8 mouse cellular contexts compared by ENCODE assay signal in genomic region chr10:116473071-116473758, GRCm38 (mm10). TPM values are rescaled to one million over a fixed set of nuclear protein-coding genes. Genes with fewer than 3 reads are reported as not detected.
DNase-seq lines count a peak whose midpoint lies in the region; ATAC-seq and TF ChIP-seq lines count a peak whose summit lies in the region.

No protein-coding gene starts in this region.

- peak; percentile 45 for ATAC-seq in heart, embryonic 11.5 days (replicated peaks; ENCODE audit: insufficient number of reproducible peaks, low FRiP score, low TSS enrichment)
- peak; percentile 44 for ATAC-seq in liver, embryonic 11.5 days (replicated peaks; ENCODE audit: low FRiP score)

- H3K27ac ChIP-seq in heart, embryonic 11.5 days (ENCODE audit: low read depth, low read length): peak overlapping the region; percentile 29; the same call in 1 of the 2 replicates
- H3K27ac ChIP-seq in embryonic fibroblast, embryonic 13.5 days (ENCODE audit: insufficient read depth, low read length): no peak overlapping the region
- no peak overlapping the region for H3K27ac ChIP-seq in liver, embryonic 11.5 days (ENCODE audit: low read depth, low read length)

- peak overlapping the region; percentile 80 for H3K9ac ChIP-seq in heart, embryonic 11.5 days (ENCODE audit: low read depth, low read length)
- H3K9ac ChIP-seq in liver, embryonic 11.5 days (ENCODE audit: low read depth, low read length): peak overlapping the region; percentile 52

- H3K4me3 ChIP-seq in heart, embryonic 11.5 days (ENCODE audit: low read depth, low read length): peak overlapping the region; percentile 72
- peak overlapping the region; percentile 46 for H3K4me3 ChIP-seq in embryonic fibroblast, embryonic 13.5 days (ENCODE audit: insufficient read depth, low read length)
- H3K4me3 ChIP-seq in liver, embryonic 11.5 days (ENCODE audit: low read depth, low read length): peak overlapping the region; percentile 66

- under 1% methylated on average over 51 of the region's 78 CpGs for WGBS in heart, embryonic 11.5 days (ENCODE audit: insufficient replicate concordance)
- WGBS in liver, embryonic 11.5 days: under 1% methylated on average over 53 of the region's 78 CpGs

- no peaks in the 10 kb centered on the region for H3K9me3 ChIP-seq in heart, embryonic 11.5 days (replicated peaks; ENCODE audit: control insufficient read depth, low read length)
- 0 out of 2 replicates have a peak, but pooled peaks cover 3% of the 10 kb centered on the region for H3K9me3 ChIP-seq in liver, embryonic 11.5 days (ENCODE audit: control insufficient read depth, low read length)

- no peak for DNase-seq in heart, adult 9 months (ENCODE audit: low spot score in 2 of 2)
- peak; percentile 16 for DNase-seq in adrenal gland, postnatal 25 days
- peak; percentile 78 for DNase-seq in induced T-regulatory cell, adult 2 months (ENCODE audit: low read depth)
- peak; percentile 66 for DNase-seq in liver, embryonic 11.5 days (ENCODE audit: low spot score)
- peak; percentile 85 for DNase-seq in naive thymus-derived CD4-positive, alpha-beta T cell, adult 2 months (ENCODE audit: low read depth)
- DNase-seq in thymus, postnatal 0 days (ENCODE audit: low spot score): peak; percentile 86

- TF ChIP-seq CTCF in embryonic fibroblast, embryonic 13.5 days (IDR thresholded peaks at IDR 0.05; ENCODE audit: borderline replicate concordance, insufficient read depth, low read length): no peak

- H3K27me3 ChIP-seq in heart, embryonic 11.5 days (ENCODE audit: control insufficient read depth, insufficient read depth, low read length): 0 out of 2 replicates have a peak, but pooled peaks cover 2% of the 10 kb centered on the region
- peaks cover 51% of the 10 kb centered on the region for H3K27me3 ChIP-seq in liver, embryonic 11.5 days (replicated peaks; ENCODE audit: control insufficient read depth, insufficient read depth, low read length)

- peak overlapping the region; percentile 98 for H3K4me2 ChIP-seq in heart, embryonic 11.5 days
- peak overlapping the region; percentile 95 for H3K4me2 ChIP-seq in liver, embryonic 11.5 days

- H3K4me1 ChIP-seq in heart, embryonic 11.5 days (ENCODE audit: control insufficient read depth, insufficient read depth, low read length): peaks cover 7% of the 10 kb centered on the region; the same call in 1 of the 2 replicates
- H3K4me1 ChIP-seq in embryonic fibroblast, embryonic 13.5 days (ENCODE audit: control insufficient read depth, insufficient read depth, low read length): no peaks in the 10 kb centered on the region
- peaks cover 5% of the 10 kb centered on the region; the same call in 1 of the 2 replicates for H3K4me1 ChIP-seq in liver, embryonic 11.5 days (replicated peaks; ENCODE audit: control insufficient read depth, insufficient read depth, low read length)

- no peaks in the 10 kb centered on the region for H3K36me3 ChIP-seq in heart, embryonic 11.5 days (ENCODE audit: control insufficient read depth, insufficient read depth, low read length)
- no peaks in the 10 kb centered on the region for H3K36me3 ChIP-seq in liver, embryonic 11.5 days (ENCODE audit: control insufficient read depth, insufficient read depth, low read length)

- TF ChIP-seq POLR2A in embryonic fibroblast, embryonic 13.5 days (IDR thresholded peaks at IDR 0.05; ENCODE audit: low read depth, low read length): no peak

RNA-seq across cellular contexts. Expression of gene Kcnmb4, which starts 0.5 kb away (rescaled TPM):
- 6.2 and 6.6 TPM in 2 replicates for polyA plus RNA-seq in heart, embryonic 11.5 days (2014; fragmentation: Nextera tagmentation; extraction: Ambion mirVana)
- 1.8 and 2.2 TPM in 2 replicates for total RNA-seq in adrenal gland, postnatal 25 days (2021)
- 2.0 and 3.5 TPM in 2 replicates for polyA plus RNA-seq in embryonic fibroblast, embryonic 13.5 days (2011; ENCODE audit: insufficient read length, low read depth, missing spikeins)
- polyA plus RNA-seq in liver, embryonic 11.5 days (2014; fragmentation: Nextera tagmentation; extraction: Ambion mirVana): 1.8 and 2.7 TPM in 2 replicates
- polyA plus RNA-seq in thymus, postnatal 0 days (2015; fragmentation: Nextera tagmentation; extraction: Ambion mirVana): 15.1 and 20.5 TPM in 2 replicates

Comparison
In these comparisons a context has a peak if more than half of its experiments do, and no peak if none do; other contexts are left out.
1. DNase-seq: peak in adrenal gland, postnatal 25 days (single experiment), induced T-regulatory cell, adult 2 months (single experiment), liver, embryonic 11.5 days (single experiment), naive thymus-derived CD4-positive, alpha-beta T cell, adult 2 months (single experiment) and thymus, postnatal 0 days (single experiment); none in heart, adult 9 months (0 of 2).
2. Peak in every context shown above with its lines, with median percentiles within 50 percentile points of each other: H3K4me3 ChIP-seq.